Mouse (Mus musculus) limb, embryonic 12.5 days (tissue): ENCODE data around the gene ccdc198. TPM values are rescaled to one million over a fixed set of nuclear protein-coding genes. Genes with fewer than 3 reads are reported as not detected.
"Not testable (repeated sequence)": the region's sequence is repeated elsewhere in the genome, so short reads cannot be mapped to it uniquely, and the experiment has no call there.

Source experiments
- ATAC-seq: fragments of 200-750 bp; cut with Nextera tagmentation; 2 replicates; pipeline ENCODE4 v1.8.0; 2017; ENCODE audit warnings: low read depth, moderate TSS enrichment; ENCODE audit not compliant: insufficient number of reproducible peaks, insufficient read depth, low FRiP score, low TSS enrichment
- H3K27ac ChIP-seq: fragments of 300-500 bp; sonication (generic); 2 replicates; pipeline ENCODE4 v1.5.1; 2016; ENCODE audit warnings: mild to moderate bottlenecking, moderate library complexity
- H3K27me3 ChIP-seq: fragments of 300-500 bp; sonication (generic); 2 replicates; pipeline ENCODE4 v1.6.1; 2016; ENCODE audit warnings: mild to moderate bottlenecking, moderate library complexity
- H3K36me3 ChIP-seq: fragments of 300-500 bp; sonication (generic); 2 replicates; pipeline ENCODE4 v1.6.1; 2016; ENCODE audit warnings: mild to moderate bottlenecking, moderate library complexity
- H3K4me1 ChIP-seq: fragments of 300-500 bp; sonication (generic); replicated peaks from 2 replicates; pipeline ENCODE4 v1.6.1; 2016
- H3K4me2 ChIP-seq: fragments of 300-500 bp; sonication (generic); 2 replicates; pipeline ENCODE4 v1.6.1; 2016; ENCODE audit warnings: mild to moderate bottlenecking, moderate library complexity
- H3K4me3 ChIP-seq: fragments of 300-500 bp; sonication (generic); replicated peaks from 2 replicates; pipeline ENCODE4 v1.5.1; 2016; ENCODE audit warnings: mild to moderate bottlenecking
- H3K9ac ChIP-seq: fragments of 300-500 bp; sonication (generic); replicated peaks from 2 replicates; pipeline ENCODE4 v1.6.1; 2016; ENCODE audit warnings: mild to moderate bottlenecking, moderate library complexity
- H3K9me3 ChIP-seq: fragments of 300-500 bp; sonication (generic); 2 replicates; pipeline ENCODE4 v1.6.1; 2016; ENCODE audit warnings: mild to moderate bottlenecking, moderate library complexity
- WGBS: fragments of 180-500 bp; shearing (Covaris S2); methylation state at CpG from one replicate; pipeline ENCODE4 v1.1.7; 2016; 5-methylcytosine and 5-hydroxymethylcytosine counted together
- polyA plus RNA-seq: library from polyadenylated mRNA; unstranded; fragments of >200 nt; fragmentation: Nextera tagmentation; extraction: Ambion mirVana; gene quantifications from 2 replicates; pipeline ENCODE4 v1.2.1, GENCODE M21; 2016

The ccdc198 gene
- polyA plus RNA-seq, 1 experiment from 2014 or later = 0.05 TPM

DNA sequence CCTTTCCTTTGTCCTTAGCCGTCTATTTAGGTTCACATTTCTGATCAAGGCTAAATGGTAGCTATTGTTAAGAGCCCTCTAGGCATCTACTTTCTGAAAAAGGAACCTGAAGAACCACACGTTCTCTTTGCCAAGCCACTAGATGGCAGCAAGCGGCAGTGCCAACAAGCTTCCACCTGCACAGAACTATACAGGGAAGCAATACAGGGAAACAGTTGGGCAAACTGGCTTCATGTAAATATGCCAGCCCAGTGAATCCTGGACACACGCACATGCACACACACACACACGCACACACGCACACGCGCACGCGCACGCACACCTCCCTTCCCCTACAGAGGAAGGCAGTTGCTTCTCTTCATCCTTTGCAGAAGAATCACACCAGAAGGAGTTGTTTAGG, 7.1 kb downstream of the ccdc198 start:
- WGBS = 46% methylated on average over 11 of the region's 11 CpGs
- Histone ChIP-seq H3K4me1 (no peaks in the 10 kb centered on the region), H3K9me3 (no peaks in the 10 kb centered on the region), H3K27me3 (no peaks in the 10 kb centered on the region), H3K9ac (no peak overlapping the region), H3K27ac (no peak overlapping the region), H3K36me3 (no peaks in the 10 kb centered on the region), H3K4me3 (no peak overlapping the region), H3K4me2 (no peak overlapping the region)
- no peak; the same call in 1 of the 2 replicates for ATAC-seq

DNA sequence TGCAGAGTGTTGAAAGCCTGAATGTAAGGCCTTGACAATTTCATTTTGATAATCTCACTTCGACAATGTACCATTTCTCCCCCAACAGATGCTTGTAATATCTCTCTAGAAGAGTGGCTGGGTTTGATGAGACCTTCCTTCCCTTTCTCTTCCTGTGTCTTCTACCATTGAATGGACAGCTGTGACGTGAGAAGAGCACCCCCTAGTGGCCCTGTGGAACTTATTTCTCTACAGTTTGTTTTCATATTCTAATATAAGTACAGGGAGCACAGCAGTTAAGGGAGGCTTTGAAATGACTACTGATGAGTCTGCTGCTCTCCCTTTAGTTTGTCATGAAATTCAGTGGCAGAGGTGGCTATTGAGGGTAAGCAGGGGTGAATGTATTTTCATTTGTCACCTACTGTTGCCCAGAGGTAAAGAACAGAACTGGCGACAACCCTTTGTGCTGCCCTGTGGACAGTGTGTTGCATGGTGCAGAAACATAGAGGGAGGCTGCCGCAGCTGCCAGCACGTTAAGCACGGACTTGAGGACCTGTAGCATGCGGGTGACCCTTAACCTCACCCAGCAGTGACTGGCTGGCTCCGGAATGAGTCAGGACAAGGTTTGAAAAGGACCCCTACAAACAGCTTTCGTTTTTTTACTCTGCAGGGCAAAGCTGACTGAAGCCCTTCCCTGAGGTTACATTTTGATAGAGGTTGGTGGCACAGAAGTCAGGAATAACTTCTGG, 10.3 kb downstream of the ccdc198 start:
- ATAC-seq = no peak
- Histone ChIP-seq H3K36me3 (no peaks in the 10 kb centered on the region), H3K4me1 (no peaks in the 10 kb centered on the region), H3K4me2 (no peak overlapping the region), H3K9me3 (no peaks in the 10 kb centered on the region), H3K4me3 (no peak overlapping the region), H3K27ac (no peak overlapping the region), H3K27me3 (no peaks in the 10 kb centered on the region), H3K9ac (no peak overlapping the region)
- WGBS = 45% methylated on average over 9 of the region's 9 CpGs

DNA sequence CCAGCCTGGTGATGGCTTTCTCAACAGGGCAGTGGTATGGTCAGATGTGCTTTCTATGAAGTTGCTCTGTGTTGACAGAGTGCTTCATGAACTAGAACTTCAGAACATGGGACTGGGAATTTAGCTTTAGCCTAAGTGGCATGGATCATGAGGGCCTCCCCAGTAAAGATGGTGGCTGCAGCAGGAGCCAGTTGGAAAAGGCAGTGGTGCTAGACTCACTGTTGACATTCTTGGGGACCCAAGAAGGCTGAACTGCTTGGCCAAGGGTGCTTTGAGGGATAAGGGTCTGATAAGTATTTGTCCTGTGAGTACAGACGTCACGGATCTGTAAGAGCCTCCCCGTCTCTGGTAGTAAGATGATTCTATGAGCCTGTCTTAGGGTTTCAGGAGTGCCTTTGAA, 13.4 kb downstream of the ccdc198 start:
- no peak for ATAC-seq
- H3K36me3 ChIP-seq = no peaks in the 10 kb centered on the region
- no peaks in the 10 kb centered on the region for H3K27me3 ChIP-seq
- WGBS = 88% methylated on average over 3 of the region's 3 CpGs
- no peaks in the 10 kb centered on the region for H3K9me3 ChIP-seq
- H3K9ac ChIP-seq = no peak overlapping the region
- no peak overlapping the region for H3K27ac ChIP-seq
- H3K4me1 ChIP-seq = no peaks in the 10 kb centered on the region
- H3K4me3 ChIP-seq = no peak overlapping the region
- H3K4me2 ChIP-seq = no peak overlapping the region

DNA sequence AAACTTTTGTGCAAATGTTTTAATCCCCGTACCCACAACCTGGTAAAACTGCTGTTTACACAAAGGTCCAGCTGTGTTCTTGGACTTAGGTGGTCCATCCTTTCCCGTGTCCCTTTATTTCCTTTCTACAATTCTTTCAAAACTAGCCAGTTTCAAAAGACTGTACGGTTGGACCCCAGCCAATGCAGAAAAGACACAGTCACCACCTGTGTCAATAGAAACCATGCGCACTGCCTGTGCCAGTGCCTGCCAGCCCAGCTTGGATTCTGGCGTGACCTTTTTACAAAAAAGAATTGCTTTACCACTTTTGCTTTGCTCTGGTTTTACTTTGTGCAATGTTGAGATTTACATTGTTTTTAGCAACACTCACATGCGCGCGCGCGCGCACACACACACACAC, 18.3 kb downstream of the ccdc198 start:
- ATAC-seq = no peak
- Histone ChIP-seq H3K27me3 (no peaks in the 10 kb centered on the region), H3K36me3 (no peaks in the 10 kb centered on the region), H3K4me1 (no peaks in the 10 kb centered on the region), H3K9ac (no peak overlapping the region), H3K27ac (no peak overlapping the region), H3K9me3 (no peaks in the 10 kb centered on the region), H3K4me3 (no peak overlapping the region), H3K4me2 (no peak overlapping the region)
- 90% methylated on average over 11 of the region's 11 CpGs for WGBS

DNA sequence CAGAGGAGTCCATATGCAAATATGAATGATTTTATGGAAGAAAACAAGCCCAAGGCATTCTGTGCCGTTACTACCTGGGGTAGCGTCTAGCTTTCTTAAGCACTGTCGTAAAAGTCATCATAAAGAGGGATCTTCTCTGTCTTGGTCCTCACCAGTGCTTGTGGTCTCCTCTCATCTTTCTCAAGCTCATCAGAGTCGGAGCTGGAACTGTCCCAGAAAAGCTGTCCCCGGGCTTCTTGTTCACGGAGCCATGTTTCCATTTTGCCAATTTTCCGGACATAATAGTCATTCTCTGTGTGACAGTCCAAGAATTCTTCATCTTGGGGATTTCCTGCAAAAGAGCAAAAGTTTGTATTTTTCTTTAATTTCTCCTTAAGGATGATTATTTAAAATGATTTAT, 18.8 kb downstream of the ccdc198 start:
- Histone ChIP-seq H3K4me2 (no peak overlapping the region), H3K4me1 (no peaks in the 10 kb centered on the region), H3K9ac (no peak overlapping the region), H3K27ac (no peak overlapping the region), H3K27me3 (no peaks in the 10 kb centered on the region), H3K4me3 (no peak overlapping the region), H3K9me3 (no peaks in the 10 kb centered on the region), H3K36me3 (no peaks in the 10 kb centered on the region)
- ATAC-seq = no peak
- WGBS = 78% methylated on average over 7 of the region's 7 CpGs

- no peak overlapping the region for H3K27ac ChIP-seq
- WGBS = 77% methylated on average over 2 of the region's 2 CpGs
- H3K4me1 ChIP-seq = no peaks in the 10 kb centered on the region
- no peak overlapping the region for H3K9ac ChIP-seq
- H3K9me3 ChIP-seq = no peaks in the 10 kb centered on the region
- H3K36me3 ChIP-seq = no peaks in the 10 kb centered on the region
- no peak overlapping the region for H3K4me3 ChIP-seq
- no peaks in the 10 kb centered on the region for H3K27me3 ChIP-seq
- H3K4me2 ChIP-seq = no peak overlapping the region
- ATAC-seq = no peak
Measured at GRCm38 (mm10) chr14:49221771-49222170, 23.5 kb downstream of the ccdc198 start.

- H3K4me3 ChIP-seq, H3K4me1 ChIP-seq, H3K36me3 ChIP-seq, H3K4me2 ChIP-seq, H3K27me3 ChIP-seq, H3K9me3 ChIP-seq, H3K27ac ChIP-seq, ATAC-seq, H3K9ac ChIP-seq: not testable (repeated sequence)
- 91% methylated on average over 4 of the region's 4 CpGs for WGBS
Measured at GRCm38 (mm10) chr14:49219466-49220022, 25.7 kb downstream of the ccdc198 start.

DNA sequence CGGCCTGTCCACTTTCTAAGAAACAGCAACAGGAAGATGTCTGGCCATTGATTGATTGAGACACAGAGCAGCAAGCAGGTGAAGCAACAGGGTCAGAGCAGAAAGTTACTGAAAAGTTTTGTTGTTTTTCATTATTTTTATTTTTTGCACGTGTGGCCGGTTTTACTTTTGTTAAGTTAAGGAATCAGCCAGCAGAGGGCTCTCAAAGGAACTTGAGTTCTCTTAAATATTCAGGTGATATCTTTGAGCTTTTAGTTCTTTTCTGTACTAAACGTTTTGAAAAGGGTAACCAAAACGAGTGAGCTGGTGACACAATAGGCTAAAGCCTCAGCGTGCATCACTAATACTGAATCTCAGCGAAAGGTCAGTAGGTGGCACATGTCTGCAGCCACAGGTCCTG, 26.6 kb downstream of the ccdc198 start:
- Histone ChIP-seq H3K27ac (no peak overlapping the region), H3K4me2 (no peak overlapping the region), H3K36me3 (no peaks in the 10 kb centered on the region), H3K9ac (no peak overlapping the region), H3K4me3 (no peak overlapping the region), H3K9me3 (no peaks in the 10 kb centered on the region), H3K27me3 (no peaks in the 10 kb centered on the region), H3K4me1 (no peaks in the 10 kb centered on the region)
- WGBS = 75% methylated on average over 7 of the region's 7 CpGs
- ATAC-seq = no peak

- not testable (repeated sequence) for H3K4me2 ChIP-seq, H3K4me3 ChIP-seq, H3K9ac ChIP-seq, H3K4me1 ChIP-seq, H3K36me3 ChIP-seq, H3K9me3 ChIP-seq, H3K27me3 ChIP-seq, ATAC-seq, H3K27ac ChIP-seq
- 79% methylated on average over 3 of the region's 3 CpGs for WGBS
Measured at GRCm38 (mm10) chr14:49210215-49210614, 35.1 kb downstream of the ccdc198 start.

GRCm38 (mm10) chr14:49201073-49201778, 44.0 kb downstream of the ccdc198 start:
- Histone ChIP-seq H3K36me3 (no peaks in the 10 kb centered on the region), H3K4me2 (no peak overlapping the region), H3K27ac (no peak overlapping the region), H3K27me3 (no peaks in the 10 kb centered on the region), H3K4me1 (no peaks in the 10 kb centered on the region), H3K9me3 (no peaks in the 10 kb centered on the region), H3K4me3 (no peak overlapping the region), H3K9ac (no peak overlapping the region)
- ATAC-seq = no peak
- WGBS = 76% methylated on average over 9 of the region's 9 CpGs

DNA sequence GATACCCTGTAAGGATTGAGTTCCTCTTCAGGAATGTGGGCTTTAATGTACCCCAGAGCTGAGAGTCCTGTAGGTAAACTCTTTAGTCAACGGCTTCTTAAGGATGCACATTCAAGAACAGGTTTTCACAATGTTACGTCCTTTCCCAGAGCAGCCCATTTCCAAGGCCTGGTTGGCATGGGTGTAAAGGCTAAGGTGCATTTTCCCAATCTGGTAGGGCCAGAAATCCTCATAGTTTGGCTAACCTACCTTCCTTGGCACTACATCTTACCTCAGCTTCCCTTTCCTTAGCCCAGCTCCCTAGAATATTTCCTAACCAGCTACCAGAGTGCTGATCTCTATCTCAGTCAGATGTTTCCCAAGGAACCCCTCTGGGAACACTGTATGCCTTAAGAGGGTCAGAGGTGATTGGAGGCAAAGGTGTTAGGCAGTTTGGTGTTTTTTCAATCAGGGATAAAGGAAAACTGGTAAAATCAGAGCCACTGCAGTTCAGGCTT, 48.2 kb downstream of the ccdc198 start:
- Histone ChIP-seq H3K36me3 (no peaks in the 10 kb centered on the region; the same call in 1 of the 2 replicates), H3K9ac (no peak overlapping the region), H3K4me1 (no peaks in the 10 kb centered on the region), H3K27me3 (no peaks in the 10 kb centered on the region), H3K4me3 (no peak overlapping the region), H3K27ac (no peak overlapping the region), H3K4me2 (no peak overlapping the region), H3K9me3 (no peaks in the 10 kb centered on the region)
- 95% methylated on average over 2 of the region's 2 CpGs for WGBS
- ATAC-seq = no peak
